ENCODE assay signal across 23 mouse cellular contexts in genomic region chr1:155805607-155806006, GRCm38 (mm10). TPM values are rescaled to one million over a fixed set of nuclear protein-coding genes. Genes with fewer than 3 reads are reported as not detected.
DNase-seq lines count a peak whose midpoint lies in the region; ATAC-seq and TF ChIP-seq lines count a peak whose summit lies in the region.
"Had no signal": no experiment of that assay in that cellular context is flagged by ENCODE, and none has a peak within 500 bp of the region (broad histone marks: within the 10 kb centered on the region; RNA-seq: fewer than 3 reads in every experiment).

No protein-coding gene starts in this region.

- peaks cover 69% of the 10 kb centered on the region for H3K4me1 ChIP-seq in megakaryocyte, embryonic 14.5 days
- 0 out of 2 replicates have a peak, but pooled peaks cover 2% of the 10 kb centered on the region for H3K4me1 ChIP-seq in stomach, postnatal 0 days (replicated peaks; ENCODE audit: control insufficient read depth, insufficient read depth)

- 0 out of 2 replicates have a peak overlapping the region, but pooled peaks have one; percentile 13 for H3K27ac ChIP-seq in gastrocnemius, adult 2 months
- no peak overlapping the region for H3K27ac ChIP-seq in stomach, postnatal 0 days (replicated peaks)
- H3K27ac ChIP-seq: forebrain, embryonic 12.5 days; layer of hippocampus, adult 2 months; left cerebral cortex, adult 2 months; midbrain, embryonic 10.5 days had no signal

- no peaks in the 10 kb centered on the region for H3K27me3 ChIP-seq in megakaryocyte, embryonic 14.5 days (replicated peaks)
- no peaks in the 10 kb centered on the region for H3K27me3 ChIP-seq in stomach, postnatal 0 days (ENCODE audit: control insufficient read depth, insufficient read depth, low read length)
- H3K27me3 ChIP-seq: forebrain, embryonic 12.5 days had no signal

- no peak for TF ChIP-seq EP300 in stomach, postnatal 0 days (optimal IDR thresholded peaks at IDR 0.05)

- H3K9ac ChIP-seq in stomach, postnatal 0 days (ENCODE audit: low read length) = no peak overlapping the region
- H3K9ac ChIP-seq: forebrain, embryonic 12.5 days had no signal

- H3K9me3 ChIP-seq in megakaryocyte, embryonic 14.5 days = no peaks in the 10 kb centered on the region
- no peaks in the 10 kb centered on the region for H3K9me3 ChIP-seq in stomach, postnatal 0 days (ENCODE audit: control insufficient read depth, low read length)
- H3K9me3 ChIP-seq: forebrain, embryonic 12.5 days; midbrain, embryonic 10.5 days had no signal

- no peak for ATAC-seq in megakaryocyte, adult 5-6 weeks (ENCODE audit: poor library complexity, severe bottlenecking)
- no peak for ATAC-seq in stomach, postnatal 0 days (ENCODE audit: low FRiP score, low TSS enrichment)
- ATAC-seq: activated CD4-positive, CD25-positive, alpha-beta regulatory T cell, adult 4 months; inflammation-experienced regulatory T-cells, adult 6 months had no signal

- H3K36me3 ChIP-seq in megakaryocyte, embryonic 14.5 days (replicated peaks; ENCODE audit: low read length) = peaks cover 90% of the 10 kb centered on the region
- peaks cover 7% of the 10 kb centered on the region; the same call in 1 of the 2 replicates for H3K36me3 ChIP-seq in stomach, postnatal 0 days (ENCODE audit: control insufficient read depth, insufficient read depth, low read length)

- intact Hi-C loops in gastrocnemius, adult 2 months (cut with DNase I) = no loop called here

- TF ChIP-seq CTCF in gastrocnemius, adult 2 months (IDR thresholded peaks at IDR 0.05) = no peak
- no peak for TF ChIP-seq CTCF in stomach, postnatal 0 days (IDR thresholded peaks at IDR 0.05; ENCODE audit: low read depth)

- DNase-seq in gastrocnemius, adult 2 months = no peak
- no peak for DNase-seq in gastrocnemius, adult 8-10 months (ENCODE audit: low spot score in 2 of 2)
- peak; percentile 23 for DNase-seq in kidney, adult 9 months
- no peak for DNase-seq in kidney, postnatal 4 days
- DNase-seq in stomach, postnatal 0 days (ENCODE audit: low spot score) = no peak
- DNase-seq in cerebellum, postnatal 10 days = no peak
- DNase-seq: cerebellum, adult 9-11 months; embryo, embryonic 11 days; right cerebral cortex, postnatal 4 days; thymus, adult 2 months had no signal

- no peak overlapping the region for H3K4me3 ChIP-seq in gastrocnemius, adult 2 months
- peak overlapping the region; percentile 57 for H3K4me3 ChIP-seq in megakaryocyte, embryonic 14.5 days (replicated peaks)
- no peak overlapping the region for H3K4me3 ChIP-seq in stomach, postnatal 0 days (ENCODE audit: low read depth, low read length)
- H3K4me3 ChIP-seq: forebrain, embryonic 12.5 days; layer of hippocampus, adult 2 months; left cerebral cortex, adult 2 months; midbrain, embryonic 10.5 days had no signal

- WGBS in stomach, postnatal 0 days = 76% methylated on average over 9 of the region's 9 CpGs

- no peak overlapping the region for H3K4me2 ChIP-seq in stomach, postnatal 0 days (replicated peaks; ENCODE audit: low read depth)
- H3K4me2 ChIP-seq: forebrain, embryonic 12.5 days had no signal

RNA-seq across cellular contexts. Expression of gene Qsox1, which starts 7.1 kb away (rescaled TPM):
- 10 to 100 TPM; 21.7 to 22.0 TPM for total RNA-seq in gastrocnemius, adult 2 months (2021)
- total RNA-seq in gastrocnemius, adult 8-10 months (2022) = 10 to 100 TPM; 15.6 to 20.1 (median 16.5) TPM
- 31.4 and 52.3 TPM in 2 replicates for polyA plus RNA-seq in megakaryocyte, embryonic 14.5 days (2012; ENCODE audit: insufficient read depth, low replicate concordance)
- 13.5 and 13.7 TPM in 2 replicates for total RNA-seq in megakaryocyte, adult 5-6 weeks (2015)
- total RNA-seq in megakaryocyte, adult 5-6 weeks (2017) = 15.4 and 17.5 TPM in 2 replicates
- 95.7 and 98.0 TPM in 2 replicates for polyA plus RNA-seq in stomach, postnatal 0 days (2015; fragmentation: Nextera tagmentation; extraction: Ambion mirVana)

RNA-seq across cellular contexts. Expression of gene Lhx4, which starts 54.1 kb away (rescaled TPM):
- total RNA-seq in gastrocnemius, adult 2 months (2021) = not detected
- total RNA-seq in gastrocnemius, adult 8-10 months (2022) = not detected
- polyA plus RNA-seq in megakaryocyte, embryonic 14.5 days (2012; ENCODE audit: insufficient read depth, low replicate concordance) = not detected in 2 replicates
- total RNA-seq in megakaryocyte, adult 5-6 weeks (2015) = not detected in 2 replicates
- total RNA-seq in megakaryocyte, adult 5-6 weeks (2017) = not detected in 2 replicates
- polyA plus RNA-seq in stomach, postnatal 0 days (2015; fragmentation: Nextera tagmentation; extraction: Ambion mirVana) = 0.04 and 0.10 TPM in 2 replicates
- total RNA-seq: gastrocnemius, postnatal 4 days; hematopoietic stem cell, adult 5-6 weeks; layer of hippocampus, adult 2 months; left cerebral cortex, adult 2 months; monocyte, adult 5-6 weeks had no signal
- polyA plus RNA-seq: inflammation-experienced regulatory T-cells, adult 6 months; limb, embryonic 11.5 days; liver, embryonic 16.5 days had no signal
